Mouse (Mus musculus): Measurements from ENCODE around the gene Hspd1.
"Not testable (repeated sequence)": the region's sequence is repeated elsewhere in the genome, so short reads cannot be mapped to it uniquely, and the experiment has no call there.

Gene Hspd1

DNA sequence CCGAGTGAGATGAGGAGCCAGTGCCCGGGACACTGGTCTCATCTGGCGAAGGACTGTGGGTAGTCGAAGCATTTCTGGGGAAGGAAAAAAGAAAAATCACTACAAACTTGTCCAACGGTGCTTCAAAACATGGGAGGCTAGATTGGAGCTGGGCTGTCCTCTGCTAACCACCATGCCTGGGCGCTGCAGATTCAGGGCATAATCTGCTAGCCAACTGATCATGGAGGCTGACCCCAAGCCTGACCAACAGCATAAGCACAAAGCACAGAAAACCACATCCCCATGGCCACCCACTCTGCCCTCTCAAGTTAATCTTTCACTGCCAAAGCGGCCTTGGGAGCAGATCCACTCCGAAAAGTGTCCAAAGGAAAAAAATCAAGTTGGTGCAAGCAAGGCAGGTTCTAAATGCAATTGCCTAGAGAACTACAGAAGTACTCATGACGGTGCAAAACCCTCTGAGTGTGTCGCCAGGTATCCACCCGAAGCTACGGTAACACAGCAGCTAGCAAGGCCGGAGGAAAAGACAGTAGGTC lies 1.1 kb downstream of the Hspd1 start:
- peak; percentile 87 for DNase-seq

DNA sequence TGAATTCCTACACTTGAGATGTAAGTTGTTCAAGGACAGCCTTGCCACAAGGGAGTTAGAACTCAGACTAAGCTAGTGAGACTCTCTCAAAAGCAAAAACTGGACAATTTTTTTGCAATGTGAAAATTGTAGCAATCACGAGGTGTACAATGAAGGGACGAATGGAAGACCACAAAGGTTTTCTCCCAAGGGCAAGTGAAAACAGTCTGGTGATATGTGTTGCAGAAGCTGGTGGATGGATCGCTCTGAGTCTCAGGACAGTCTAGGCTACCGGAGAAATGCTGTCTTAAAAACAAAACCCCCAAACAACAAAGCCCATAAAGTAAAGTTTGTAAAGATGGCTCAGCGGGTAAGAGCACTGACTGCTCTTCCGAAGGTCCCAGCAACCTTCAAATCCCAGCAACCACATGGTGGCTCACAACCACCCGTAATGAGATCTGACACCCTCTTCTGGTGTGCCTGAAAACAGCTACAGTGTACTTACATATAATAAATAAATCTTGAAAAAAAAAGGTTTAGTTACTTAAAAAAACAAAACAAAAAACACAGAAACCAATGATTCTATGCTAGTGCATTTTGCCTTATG lies 2.2 kb downstream of the Hspd1 start:
- no peak for DNase-seq

- DNase-seq: no peak
Observed at GRCm38 (mm10) chr1:55082106-55082505, 5.9 kb downstream of the Hspd1 start.

- DNase-seq: no peak
Observed at GRCm38 (mm10) chr1:55079677-55080076, 8.4 kb downstream of the Hspd1 start.

- no peak for DNase-seq
Observed at GRCm38 (mm10) chr1:55076849-55077516, 11.1 kb downstream of the Hspd1 start.

DNA sequence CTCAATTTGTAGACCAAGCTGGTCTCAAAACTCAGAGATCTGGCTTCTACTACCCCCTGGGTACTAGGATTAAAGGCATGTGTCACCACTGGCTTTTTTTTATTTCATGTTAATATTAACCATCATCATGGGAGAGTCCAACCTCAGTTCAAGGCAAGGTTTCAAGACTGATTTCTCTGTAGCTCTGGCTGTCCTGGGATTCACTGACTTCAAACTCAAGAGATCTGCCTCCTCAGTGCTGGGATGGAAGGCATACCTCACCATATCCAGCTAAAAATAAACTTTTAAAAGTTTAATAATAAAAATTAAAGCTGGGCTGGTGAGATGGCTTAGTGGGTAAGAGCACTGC lies 11.7 kb downstream of the Hspd1 start:
- DNase-seq: no peak

GRCm38 (mm10) chr1:55075652-55076394 lies 12.2 kb downstream of the Hspd1 start:
- DNase-seq: no peak

DNA sequence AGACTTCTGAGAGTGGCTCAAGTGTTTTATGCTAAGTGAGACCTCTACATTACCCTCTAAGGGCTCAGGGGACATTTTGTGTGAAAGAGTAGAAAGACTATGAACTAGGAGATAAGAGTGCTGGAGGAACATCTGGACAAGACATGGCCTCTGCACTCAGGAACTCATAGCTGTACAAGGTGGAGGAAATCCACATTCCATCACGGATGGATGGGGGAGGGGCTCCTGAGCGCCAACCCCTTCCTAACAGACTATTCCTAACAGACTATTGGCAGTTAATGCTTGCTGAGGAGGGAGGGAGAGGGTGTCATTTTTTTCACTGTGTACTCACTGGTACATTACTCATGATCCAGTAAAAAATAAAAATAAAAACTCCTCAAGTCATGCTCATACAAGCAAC lies 13.3 kb downstream of the Hspd1 start:
- DNase-seq: no peak

DNA sequence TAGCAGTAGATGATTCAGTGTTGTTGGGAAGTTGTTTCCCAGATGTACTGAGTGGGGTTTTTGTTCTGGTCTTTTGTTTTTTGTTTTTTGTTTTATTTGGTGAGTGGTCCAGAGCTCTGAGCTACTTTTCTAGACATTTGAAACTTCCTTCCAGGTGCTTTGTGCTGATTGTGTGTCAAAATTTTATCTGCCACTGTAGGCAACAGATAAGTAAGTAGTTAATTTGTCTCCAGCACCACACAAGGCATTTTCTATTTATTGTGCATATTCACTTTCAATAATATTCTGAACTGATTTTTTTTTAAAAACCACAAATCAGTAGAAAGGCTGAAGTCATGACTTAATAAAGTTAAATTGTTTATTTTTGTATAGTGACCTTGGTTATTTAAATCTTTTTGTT lies 15.7 kb downstream of the Hspd1 start:
- not testable (repeated sequence) for DNase-seq

GRCm38 (mm10) chr1:55061772-55062171 lies 26.3 kb downstream of the Hspd1 start:
- no peak for DNase-seq

DNA sequence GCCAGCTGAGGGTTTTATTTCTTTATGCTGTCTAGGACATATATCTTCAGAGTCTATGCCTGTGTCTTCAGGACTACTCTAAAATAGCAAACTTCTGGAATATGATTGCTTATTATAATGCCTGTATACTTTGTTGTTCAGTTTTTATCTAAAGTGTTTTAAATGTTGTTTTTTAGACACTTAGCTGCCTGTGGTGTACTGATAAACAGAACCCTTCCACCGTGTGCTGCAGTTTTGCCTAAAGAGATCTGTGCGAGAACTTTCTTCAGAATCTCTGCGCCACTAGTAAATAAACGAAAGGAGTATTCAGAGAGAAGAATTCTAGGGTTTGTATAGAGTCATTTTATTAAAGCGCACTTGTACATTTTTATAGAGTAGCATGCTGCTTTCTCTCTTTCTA lies 26.9 kb downstream of the Hspd1 start:
- no peak for DNase-seq

- not testable (repeated sequence) for DNase-seq
Observed at GRCm38 (mm10) chr1:55058383-55058782, 29.7 kb downstream of the Hspd1 start.

GRCm38 (mm10) chr1:55055322-55056115 lies 32.5 kb downstream of the Hspd1 start:
- DNase-seq: no peak

DNA sequence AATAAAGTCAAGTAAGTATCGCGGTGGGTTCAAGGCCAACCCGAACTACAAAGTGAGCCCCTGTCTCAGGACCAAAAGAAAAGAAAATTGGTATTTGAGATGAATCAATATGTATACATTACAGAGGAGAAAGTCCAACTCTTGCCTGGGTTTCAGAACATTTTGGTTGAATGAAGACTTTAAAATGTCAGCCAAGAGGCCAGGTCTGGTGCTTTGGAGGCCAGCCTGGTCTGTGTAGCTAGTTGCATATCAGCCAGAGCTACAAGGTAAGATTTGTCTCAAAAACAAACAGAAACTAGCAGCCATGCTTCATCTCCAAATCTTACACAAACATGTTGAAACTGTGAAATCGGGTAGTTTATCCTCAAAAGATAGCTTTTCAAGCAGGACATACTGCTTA lies 34.4 kb downstream of the Hspd1 start:
- no peak for DNase-seq

DNA sequence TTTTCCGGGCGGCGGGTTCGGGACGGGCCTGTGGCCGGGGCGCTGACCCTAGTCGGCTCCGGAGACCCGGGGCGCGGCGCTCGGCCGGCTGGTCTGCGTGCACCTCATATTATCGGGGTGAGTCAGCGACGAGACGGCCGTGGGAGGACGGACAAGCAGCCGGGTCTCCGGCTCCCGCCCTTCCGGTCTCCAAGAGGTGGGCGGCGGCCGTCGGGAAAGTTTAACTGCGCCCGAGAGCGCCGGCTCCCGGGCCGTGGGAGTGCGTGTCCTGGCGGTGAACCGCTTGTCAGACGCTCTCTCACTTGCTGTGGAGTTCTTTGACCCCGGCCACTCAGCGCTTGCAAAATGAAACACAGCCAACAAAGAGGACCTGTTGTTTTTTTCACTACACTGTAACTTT lies 35.0 kb downstream of the Hspd1 start:
- DNase-seq: peak; percentile 88

GRCm38 (mm10) chr1:55052355-55052953 lies 35.6 kb downstream of the Hspd1 start, which contains the start of gene Coq10b:
Gene Coq10b, plus strand, starts transcription at chr1:55052770.
- DNase-seq: peak; percentile 100

GRCm38 (mm10) chr1:55051671-55052070 lies 36.4 kb downstream of the Hspd1 start:
- no peak for DNase-seq

GRCm38 (mm10) chr1:55048841-55049587 lies 39.0 kb downstream of the Hspd1 start:
- no peak for DNase-seq

DNA sequence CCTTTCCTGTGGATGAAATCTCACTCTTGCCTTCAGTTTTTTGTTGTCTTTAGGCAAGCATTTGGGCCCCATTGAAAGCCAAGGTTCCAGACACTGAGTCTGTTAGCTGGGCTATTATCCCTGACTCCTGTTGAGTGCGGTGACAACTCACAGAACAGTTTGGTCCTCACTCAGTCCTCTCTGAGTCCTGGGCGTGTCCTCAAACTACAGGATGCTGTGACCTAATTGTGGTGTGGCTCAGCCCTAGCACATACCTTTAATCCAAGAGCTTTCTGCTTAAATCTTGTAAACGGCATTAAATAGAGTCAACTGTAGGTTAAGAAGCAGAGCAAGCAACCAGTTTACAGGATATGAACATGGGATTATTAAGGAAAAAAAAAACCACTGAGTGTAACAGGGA lies 44.9 kb downstream of the Hspd1 start:
- DNase-seq: no peak

DNA sequence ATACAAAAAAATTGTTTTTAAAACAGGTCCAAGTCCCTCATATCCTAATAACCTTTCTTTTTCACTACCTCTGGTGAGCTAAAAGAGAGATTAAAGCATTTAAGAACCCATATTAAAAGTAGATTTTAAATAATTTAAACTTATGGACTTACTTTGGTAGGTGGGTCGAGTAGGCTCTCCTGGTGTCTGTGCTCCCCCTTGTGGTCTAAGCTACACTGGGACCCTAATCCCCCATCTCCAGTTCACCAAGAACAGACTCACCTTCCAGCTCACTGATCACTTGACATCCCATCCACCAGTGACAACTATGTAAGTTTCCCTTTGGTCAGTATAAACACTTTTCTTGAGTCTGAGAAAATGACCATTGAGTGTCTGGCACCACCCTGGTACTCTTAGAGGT lies 45.8 kb downstream of the Hspd1 start:
- DNase-seq: no peak

DNA sequence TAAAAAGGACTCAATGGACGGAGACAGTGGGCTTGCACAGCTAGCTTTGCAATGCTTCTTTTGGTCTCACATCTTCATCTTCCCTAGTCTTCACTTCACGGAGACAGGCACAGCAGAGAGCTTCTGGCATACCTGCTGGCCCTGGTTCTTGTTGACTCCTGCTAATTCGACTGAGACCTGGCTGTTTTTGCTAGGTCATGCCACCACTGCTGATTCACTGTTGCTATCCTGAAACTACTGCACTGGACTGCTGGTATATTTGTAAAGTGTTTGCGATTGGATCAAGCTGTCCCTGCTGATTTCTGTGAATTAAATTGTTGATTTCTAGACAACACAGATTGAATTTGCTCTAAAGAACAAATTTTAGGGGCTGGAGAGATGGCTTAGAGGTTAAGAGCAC lies 46.4 kb downstream of the Hspd1 start:
- DNase-seq: no peak

DNA sequence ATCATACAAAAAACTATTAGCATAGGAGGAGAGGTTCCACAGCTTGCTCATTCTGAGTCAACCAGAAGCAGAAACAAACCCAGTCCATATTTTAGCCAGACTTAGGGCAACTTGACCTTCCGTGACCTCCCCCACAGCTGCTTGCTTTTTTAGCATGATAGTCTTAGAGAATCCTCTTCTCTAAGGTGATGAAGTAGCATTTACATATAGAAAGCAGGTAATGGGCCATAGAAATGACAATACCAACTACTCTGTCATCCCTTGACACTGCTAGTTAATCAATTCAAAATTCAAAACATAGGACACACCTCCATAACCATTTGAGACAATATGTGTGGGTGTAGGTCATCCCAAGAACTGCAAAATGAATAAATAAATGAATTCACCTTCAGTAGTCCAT lies 48.1 kb downstream of the Hspd1 start:
- DNase-seq: no peak

All from kidney, adult 9 months (tissue).